Mouse (Mus musculus) myocyte (in vitro differentiated cells): ENCODE measurements around the gene Kdelr2. TPM values are rescaled to one million over a fixed set of nuclear protein-coding genes. Genes with fewer than 3 reads are reported as not detected.

Experiments
- H3K27me3 ChIP-seq: one replicate; pipeline ENCODE4 v1.6.1; 2011; ENCODE audit not compliant: control insufficient read depth, insufficient read depth, insufficient read length
- H3K36me3 ChIP-seq: one replicate; pipeline ENCODE4 v1.6.1; 2011; ENCODE audit not compliant: control insufficient read depth, insufficient read depth
- H3K4me2 ChIP-seq: one replicate; pipeline ENCODE4 v1.6.1; 2011; ENCODE audit warnings: low read depth, control low read depth
- H3K4me3 ChIP-seq: one replicate; pipeline ENCODE4 v1.5.1; 2011; ENCODE audit warnings: mild to moderate bottlenecking, control low read depth, moderate library complexity
- H3K79me2 ChIP-seq: one replicate; pipeline ENCODE4 v1.6.1; 2011; ENCODE audit not compliant: control insufficient read depth, insufficient read depth
- H3ac ChIP-seq: one replicate; pipeline ENCODE4 v1.6.1; 2011; ENCODE audit not compliant: control insufficient read depth, insufficient read length
- CEBPB ChIP-seq: IDR thresholded peaks from 2 replicates; pipeline ENCODE4 v1.6.1; 2011; ENCODE audit warnings: mild to moderate bottlenecking, moderate library complexity; ENCODE audit not compliant: poor library complexity, insufficient read depth, severe bottlenecking
- E2F4 ChIP-seq: IDR thresholded peaks from one replicate; pipeline ENCODE4 v1.6.1; 2011; ENCODE audit warnings: mild to moderate bottlenecking, control low read depth, moderate library complexity; ENCODE audit not compliant: insufficient read depth
- MAX ChIP-seq: IDR thresholded peaks from one replicate; pipeline ENCODE4 v1.6.1; 2011; ENCODE audit warnings: low read depth, mild to moderate bottlenecking, control low read depth
- MYOD1 ChIP-seq, 3 experiments: IDR thresholded peaks; one replicate each; pipeline ENCODE4 v1.6.1; 2011; ENCODE audit warnings: control low read depth in 2 of 3, low read depth in 2 of 3, mild to moderate bottlenecking in 2 of 3, moderate library complexity in 1 of 3; ENCODE audit not compliant: insufficient read length in 2 of 3, control insufficient read depth in 1 of 3
- MYOG ChIP-seq, 3 experiments: IDR thresholded peaks; one replicate each; pipeline ENCODE4 v1.6.1; 2011; ENCODE audit warnings: control low read depth in 2 of 3, low read depth in 2 of 3, mild to moderate bottlenecking in 2 of 3; ENCODE audit not compliant: insufficient read length in 2 of 3, control insufficient read depth in 1 of 3, insufficient read depth in 1 of 3
- POLR2A ChIP-seq: IDR thresholded peaks from one replicate; pipeline ENCODE4 v1.6.1; 2011; ENCODE audit warnings: low read depth, mild to moderate bottlenecking, control low read depth, moderate library complexity; ENCODE audit not compliant: insufficient read length
- POLR2AphosphoS2 ChIP-seq: IDR thresholded peaks from one replicate; pipeline ENCODE4 v1.6.1; 2011; ENCODE audit warnings: low read depth, control low read depth; ENCODE audit not compliant: insufficient read length
- REST ChIP-seq: IDR thresholded peaks from one replicate; pipeline ENCODE4 v1.6.1; 2011; ENCODE audit warnings: mild to moderate bottlenecking, control low read depth, moderate library complexity; ENCODE audit not compliant: insufficient read depth, insufficient read length
- SRF ChIP-seq: IDR thresholded peaks from one replicate; pipeline ENCODE4 v1.6.1; 2011; ENCODE audit warnings: low read depth; ENCODE audit not compliant: control insufficient read depth, insufficient read length
- TCF12 ChIP-seq: IDR thresholded peaks from one replicate; pipeline ENCODE4 v1.6.1; 2011; ENCODE audit warnings: mild to moderate bottlenecking, control low read depth; ENCODE audit not compliant: poor library complexity, insufficient read depth, severe bottlenecking
- TCF3 ChIP-seq: IDR thresholded peaks from one replicate; pipeline ENCODE4 v1.6.1; 2011; ENCODE audit warnings: low read depth, control low read depth; ENCODE audit not compliant: insufficient read length
- USF1 ChIP-seq: IDR thresholded peaks from one replicate; pipeline ENCODE4 v1.6.1; 2011; ENCODE audit warnings: low read depth, mild to moderate bottlenecking, control low read depth, moderate library complexity
- polyA plus RNA-seq: library from polyadenylated mRNA; unstranded; fragments of >200 nt; fragmentation: generic; extraction: Trizol; gene quantifications from one replicate; pipeline ENCODE4 v1.2.1, GENCODE M21; 2012; ENCODE audit warnings: missing spikeins

The Kdelr2 gene
- polyA plus RNA-seq, 1 experiment: 88.2 TPM

- H3ac ChIP-seq: no peak overlapping the region
- no peak overlapping the region for H3K4me2 ChIP-seq
- no peaks in the 10 kb centered on the region for H3K36me3 ChIP-seq
- H3K27me3 ChIP-seq: peaks cover 67% of the 10 kb centered on the region
- TF ChIP-seq MYOG (IDR thresholded peaks at IDR 0.05; ENCODE audit: control insufficient read depth in 1 of 3, insufficient read depth in 1 of 3, insufficient read length in 2 of 3, low read depth in 2 of 3) (no peak), TCF3 (no peak), REST (no peak), SRF (no peak)
- no peaks in the 10 kb centered on the region for H3K79me2 ChIP-seq
- no peak overlapping the region for H3K4me3 ChIP-seq
These were observed 44.4 kb upstream of the Kdelr2 start for GRCm38 (mm10) chr5:143359263-143359662.

- H3K4me3 ChIP-seq: no peak overlapping the region
- H3K27me3 ChIP-seq: peaks cover 68% of the 10 kb centered on the region
- H3K79me2 ChIP-seq: no peaks in the 10 kb centered on the region
- no peak overlapping the region for H3K4me2 ChIP-seq
- H3K36me3 ChIP-seq: no peaks in the 10 kb centered on the region
- TF ChIP-seq POLR2AphosphoS2 (no peak), MYOG (IDR thresholded peaks at IDR 0.05; ENCODE audit: control insufficient read depth in 1 of 3, insufficient read depth in 1 of 3, insufficient read length in 2 of 3, low read depth in 2 of 3) (no peak), POLR2A (no peak), USF1 (no peak), TCF3 (no peak), MYOD1 (IDR thresholded peaks at IDR 0.05; ENCODE audit: control insufficient read depth in 1 of 3, insufficient read length in 2 of 3, low read depth in 2 of 3) (no peak), SRF (no peak), MAX (no peak), CEBPB (no peak), TCF12 (no peak), E2F4 (no peak), REST (no peak)
- no peak overlapping the region for H3ac ChIP-seq
These were observed 43.6 kb upstream of the Kdelr2 start for GRCm38 (mm10) chr5:143360000-143360399.

- Histone ChIP-seq H3K36me3 (no peaks in the 10 kb centered on the region), H3K4me3 (no peak overlapping the region), H3ac (no peak overlapping the region), H3K27me3 (peaks cover 71% of the 10 kb centered on the region), H3K79me2 (no peaks in the 10 kb centered on the region), H3K4me2 (no peak overlapping the region)
- no peak for TF ChIP-seq MYOD1 (IDR thresholded peaks at IDR 0.05; ENCODE audit: control insufficient read depth in 1 of 3, insufficient read length in 2 of 3, low read depth in 2 of 3)
These were observed 42.2 kb upstream of the Kdelr2 start for GRCm38 (mm10) chr5:143361428-143361827.

DNA sequence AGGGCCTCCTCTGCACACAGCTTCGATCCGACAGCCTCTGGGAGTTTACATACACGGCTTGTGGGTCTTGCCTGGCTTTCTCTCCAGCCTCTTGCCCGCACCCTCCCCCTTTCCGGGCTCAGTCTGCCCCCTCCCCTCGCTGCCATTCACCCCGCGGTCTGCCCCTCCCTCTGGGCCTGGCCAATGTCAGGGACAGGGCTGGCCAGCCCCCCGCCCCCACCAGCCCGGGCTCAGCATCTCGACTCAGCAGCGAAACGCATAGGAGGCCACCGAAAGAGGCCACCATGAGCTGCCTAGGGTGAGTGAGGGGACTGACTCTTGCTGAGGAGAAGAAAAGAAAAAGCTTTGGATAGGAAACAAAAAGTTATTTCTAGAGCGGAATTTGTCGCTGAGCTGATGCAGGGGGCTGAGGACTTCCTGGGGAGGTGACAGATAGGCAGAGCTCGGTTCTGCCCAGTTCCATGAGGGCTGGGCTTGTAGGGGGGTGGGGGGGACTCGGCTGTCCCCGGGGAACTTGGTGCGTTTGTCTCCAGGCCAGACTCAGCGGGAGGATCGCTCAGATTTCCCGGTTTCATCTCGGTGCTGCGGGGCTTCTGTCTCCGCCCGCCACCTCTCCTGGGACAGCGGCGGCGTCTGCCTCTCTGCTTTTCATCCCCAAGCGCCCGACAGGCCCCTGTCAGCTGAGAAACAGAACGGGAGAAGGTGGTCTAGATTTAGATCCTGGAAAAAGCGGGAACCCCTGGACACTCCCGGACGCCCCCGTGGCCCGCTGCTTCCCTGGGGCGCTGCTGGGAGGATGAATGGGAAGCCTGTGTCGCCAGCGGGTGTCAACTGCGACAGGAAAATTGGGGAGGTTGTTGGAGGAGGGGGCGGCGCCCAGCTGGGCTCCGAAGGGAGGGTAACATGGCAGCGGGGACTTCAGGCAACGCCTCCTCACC lies 39.7 kb upstream of the Kdelr2 start:
- TF ChIP-seq E2F4: no peak
- TF ChIP-seq TCF3: no peak
- TF ChIP-seq POLR2A: no peak
- TF ChIP-seq MAX: no peak
- no peaks in the 10 kb centered on the region for H3K36me3 ChIP-seq
- H3K27me3 ChIP-seq: peaks cover 64% of the 10 kb centered on the region
- no peaks in the 10 kb centered on the region for H3K79me2 ChIP-seq
- no peak overlapping the region for H3K4me3 ChIP-seq
- no peak overlapping the region for H3K4me2 ChIP-seq
- H3ac ChIP-seq: no peak overlapping the region

GRCm38 (mm10) chr5:143367931-143368330 lies 35.7 kb upstream of the Kdelr2 start:
- no peak overlapping the region for H3K4me2 ChIP-seq
- no peak overlapping the region for H3ac ChIP-seq
- H3K36me3 ChIP-seq: no peaks in the 10 kb centered on the region
- peaks cover 77% of the 10 kb centered on the region for H3K27me3 ChIP-seq
- no peak overlapping the region for H3K4me3 ChIP-seq
- no peaks in the 10 kb centered on the region for H3K79me2 ChIP-seq
- TF ChIP-seq SRF: no peak
